Mouse (Mus musculus): ENCODE results near the gene Psmd4. TPM values are rescaled to one million over a fixed set of nuclear protein-coding genes. Genes with fewer than 3 reads are reported as not detected.
A peak's percentile ranks its signal among the peaks of the same experiment; 100 is the strongest.
"Not testable (repeated sequence)": the region's sequence is repeated elsewhere in the genome, so short reads cannot be mapped to it uniquely, and the experiment has no call there.

The Psmd4 gene
- polyA plus RNA-seq, 1 experiment = 234 TPM

DNA sequence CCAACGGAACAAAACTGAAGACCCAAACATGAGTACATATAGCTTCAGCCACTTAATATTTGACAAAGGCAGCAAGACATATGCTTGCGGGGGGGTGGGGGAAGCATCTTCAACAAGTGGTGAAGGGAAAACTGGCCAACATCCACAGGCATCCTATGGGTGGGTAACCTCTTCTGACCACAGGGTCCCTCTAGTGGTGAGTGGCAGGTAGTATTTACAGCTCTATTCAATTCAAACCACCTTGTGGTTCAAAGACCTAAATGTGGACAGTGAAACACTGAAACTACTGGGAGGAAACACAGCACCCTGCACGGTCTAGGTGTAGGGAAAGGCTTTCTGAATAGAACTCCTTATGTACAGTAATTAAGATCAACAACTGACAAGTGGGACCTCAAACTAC lies 11.3 kb upstream of the Psmd4 start:
- TF ChIP-seq POLR2A (IDR thresholded peaks at IDR 0.05; ENCODE audit: low read depth, low read length) (no peak), CTCF (IDR thresholded peaks at IDR 0.05; ENCODE audit: borderline replicate concordance, insufficient read depth, low read length) (no peak)

DNA sequence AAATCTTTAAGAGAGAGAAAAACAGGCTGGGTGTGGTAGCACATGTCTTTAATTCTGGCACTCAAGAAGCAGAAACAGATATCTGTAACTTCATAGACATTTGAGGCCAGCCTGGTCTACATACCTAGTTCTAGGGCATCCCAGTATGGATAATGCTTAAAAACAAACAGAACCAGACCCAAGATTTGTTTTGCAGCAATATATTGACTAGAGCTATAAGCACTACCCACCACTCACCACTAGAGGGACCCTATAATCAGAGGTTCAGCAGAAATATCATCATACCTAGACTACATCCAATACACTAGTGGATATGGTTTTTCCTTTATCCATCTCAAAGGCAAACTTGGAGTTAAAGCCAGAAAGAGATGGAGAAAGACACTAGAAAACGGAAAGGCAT lies 10.5 kb upstream of the Psmd4 start:
- H3K27ac ChIP-seq (ENCODE audit: insufficient read depth, low read length) = no peak overlapping the region
- H3K4me3 ChIP-seq (ENCODE audit: insufficient read depth, low read length) = no peak overlapping the region
- TF ChIP-seq CTCF (IDR thresholded peaks at IDR 0.05; ENCODE audit: borderline replicate concordance, insufficient read depth, low read length) (no peak), POLR2A (IDR thresholded peaks at IDR 0.05; ENCODE audit: low read depth, low read length) (no peak)
- H3K4me1 ChIP-seq (ENCODE audit: control insufficient read depth, insufficient read depth, low read length) = peaks cover 12% of the 10 kb centered on the region

More for the DNA sequence above, 11.3 kb upstream of the Psmd4 start:
- Histone ChIP-seq H3K4me3 (ENCODE audit: insufficient read depth, low read length) (no peak overlapping the region), H3K4me1 (ENCODE audit: control insufficient read depth, insufficient read depth, low read length) (peaks cover 12% of the 10 kb centered on the region), H3K27ac (ENCODE audit: insufficient read depth, low read length) (no peak overlapping the region)

- Histone ChIP-seq H3K4me1 (ENCODE audit: control insufficient read depth, insufficient read depth, low read length) (peaks cover under 1% of the 10 kb centered on the region), H3K27ac (ENCODE audit: insufficient read depth, low read length) (no peak overlapping the region), H3K4me3 (ENCODE audit: insufficient read depth, low read length) (no peak overlapping the region)
- no peak for TF ChIP-seq POLR2A (IDR thresholded peaks at IDR 0.05; ENCODE audit: low read depth, low read length)
- TF ChIP-seq CTCF (IDR thresholded peaks at IDR 0.05; ENCODE audit: borderline replicate concordance, insufficient read depth, low read length) = no peak
These were observed 5.5 kb upstream of the Psmd4 start for GRCm38 (mm10) chr3:95047914-95048313.

DNA sequence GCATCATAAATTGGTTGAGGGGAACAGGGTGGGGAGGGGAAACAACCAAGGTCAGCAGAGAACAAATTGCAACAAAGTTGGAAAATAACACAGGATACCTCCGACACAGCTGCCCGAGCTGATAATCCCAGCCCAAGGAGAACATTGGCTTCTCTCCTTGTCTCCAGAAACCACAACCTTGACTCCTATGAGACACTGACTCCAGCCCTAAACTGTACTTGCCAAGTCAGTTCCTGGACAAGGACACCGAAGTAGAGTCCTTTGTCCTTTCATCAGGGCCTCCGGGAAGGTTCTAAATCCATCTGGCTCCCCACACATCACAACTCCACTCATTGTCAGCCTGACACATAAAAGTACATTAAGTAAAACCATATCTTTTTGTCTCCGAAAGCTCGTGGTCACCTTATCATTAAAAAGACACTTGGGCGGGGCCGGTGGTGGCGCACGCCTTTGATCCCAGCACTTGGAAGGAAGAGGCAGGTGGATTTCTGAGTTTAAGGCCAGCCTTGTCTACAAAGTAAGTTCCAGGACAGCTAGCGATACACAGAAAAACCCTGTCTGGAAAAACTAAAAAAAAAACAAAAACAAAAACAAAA lies 4.1 kb upstream of the Psmd4 start:
- no peak overlapping the region for H3K4me3 ChIP-seq (ENCODE audit: insufficient read depth, low read length)
- TF ChIP-seq POLR2A (IDR thresholded peaks at IDR 0.05; ENCODE audit: low read depth, low read length) = no peak
- TF ChIP-seq CTCF (IDR thresholded peaks at IDR 0.05; ENCODE audit: borderline replicate concordance, insufficient read depth, low read length) = no peak

DNA sequence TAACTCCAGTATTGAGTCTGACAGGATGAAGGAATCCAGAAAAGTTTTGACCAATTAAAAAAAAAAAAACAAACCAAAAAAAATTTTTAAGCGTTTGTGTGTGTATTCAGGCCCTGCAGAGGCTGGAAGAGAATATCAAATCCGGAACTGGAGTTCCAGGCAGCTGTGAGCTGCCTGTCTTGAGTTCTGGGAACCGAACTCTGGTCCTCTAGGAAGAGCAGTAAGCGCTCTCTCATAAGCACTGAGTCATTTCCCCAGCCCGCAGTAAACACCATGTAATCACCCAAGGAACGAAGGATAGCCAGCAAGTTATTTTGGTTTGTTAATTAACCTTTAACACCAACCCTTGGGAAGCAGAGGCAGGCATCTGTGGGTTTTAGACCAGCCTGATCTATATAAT lies 837 bp upstream of the Psmd4 start:
- Histone ChIP-seq H3K27ac (ENCODE audit: insufficient read depth, low read length) (no peak overlapping the region), H3K4me1 (ENCODE audit: control insufficient read depth, insufficient read depth, low read length) (peaks cover 8% of the 10 kb centered on the region), H3K4me3 (ENCODE audit: insufficient read depth, low read length) (no peak overlapping the region)
- no peak for TF ChIP-seq POLR2A (IDR thresholded peaks at IDR 0.05; ENCODE audit: low read depth, low read length)
- no peak for TF ChIP-seq CTCF (IDR thresholded peaks at IDR 0.05; ENCODE audit: borderline replicate concordance, insufficient read depth, low read length)

More for the DNA sequence above, 4.1 kb upstream of the Psmd4 start:
- Histone ChIP-seq H3K4me1 (ENCODE audit: control insufficient read depth, insufficient read depth, low read length) (peaks cover 2% of the 10 kb centered on the region), H3K27ac (ENCODE audit: insufficient read depth, low read length) (no peak overlapping the region)

DNA sequence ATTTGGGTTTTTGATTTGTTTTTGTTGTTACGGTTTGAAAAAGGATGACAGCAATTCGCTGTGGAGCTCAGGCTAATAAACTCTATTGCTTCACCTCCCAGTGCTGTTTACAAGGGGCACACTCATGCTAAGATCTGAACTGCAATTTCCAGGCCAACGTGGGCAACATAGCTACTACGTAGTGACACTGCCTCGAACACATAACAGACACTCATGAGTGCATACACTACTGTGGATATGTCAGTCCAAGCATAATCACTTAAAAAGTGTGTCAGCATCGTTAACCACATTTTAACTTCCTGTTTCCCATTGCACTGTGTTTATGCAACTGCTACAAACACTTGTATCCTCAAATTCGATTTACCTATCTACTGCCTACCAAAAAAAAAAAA lies 420 bp upstream of the Psmd4 start:
- Histone ChIP-seq H3K4me1 (ENCODE audit: control insufficient read depth, insufficient read depth, low read length) (peaks cover 8% of the 10 kb centered on the region), H3K27ac (ENCODE audit: insufficient read depth, low read length) (peak overlapping the region; percentile 19; the same call in 1 of the 2 replicates), H3K4me3 (ENCODE audit: insufficient read depth, low read length) (no peak overlapping the region)
- TF ChIP-seq POLR2A (IDR thresholded peaks at IDR 0.05; ENCODE audit: low read depth, low read length) (no peak), CTCF (IDR thresholded peaks at IDR 0.05; ENCODE audit: borderline replicate concordance, insufficient read depth, low read length) (no peak)

GRCm38 (mm10) chr3:95041625-95042024 lies 789 bp downstream of the Psmd4 start:
- Histone ChIP-seq H3K4me3 (ENCODE audit: insufficient read depth, low read length) (peak overlapping the region; percentile 95), H3K4me1 (ENCODE audit: control insufficient read depth, insufficient read depth, low read length) (peaks cover 8% of the 10 kb centered on the region), H3K27ac (ENCODE audit: insufficient read depth, low read length) (no peak overlapping the region)
- TF ChIP-seq CTCF (IDR thresholded peaks at IDR 0.05; ENCODE audit: borderline replicate concordance, insufficient read depth, low read length) (no peak), POLR2A (IDR thresholded peaks at IDR 0.05; ENCODE audit: low read depth, low read length) (no peak)

- no peak overlapping the region for H3K4me3 ChIP-seq (ENCODE audit: insufficient read depth, low read length)
- TF ChIP-seq POLR2A (IDR thresholded peaks at IDR 0.05; ENCODE audit: low read depth, low read length) = no peak
- TF ChIP-seq CTCF (IDR thresholded peaks at IDR 0.05; ENCODE audit: borderline replicate concordance, insufficient read depth, low read length) = no peak
These were observed 12.5 kb downstream of the Psmd4 start for GRCm38 (mm10) chr3:95029953-95030352.

DNA sequence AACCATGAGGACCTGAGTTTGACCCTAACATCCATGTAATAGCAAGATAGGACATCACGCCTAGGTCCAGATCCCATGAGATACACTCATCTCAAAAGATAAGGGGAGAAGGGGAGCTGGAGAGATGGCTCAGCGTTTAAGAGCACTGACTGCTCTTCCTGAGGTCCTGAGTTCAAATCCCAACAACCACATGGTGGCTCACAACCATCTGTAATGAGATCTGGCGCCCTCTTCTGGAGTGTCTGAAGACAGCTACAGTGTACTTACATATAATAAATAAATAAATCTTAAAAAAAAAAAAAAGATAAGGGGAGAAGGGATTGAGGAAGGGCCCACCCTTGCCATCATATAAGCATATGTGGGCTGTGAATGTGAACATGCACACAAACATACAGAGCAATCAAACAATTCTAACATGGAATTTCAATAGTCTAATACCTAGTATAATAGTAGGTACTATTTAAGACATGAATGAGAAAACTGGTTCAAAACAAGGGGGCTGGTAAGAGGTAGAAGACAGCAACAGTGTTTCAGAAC lies 13.1 kb downstream of the Psmd4 start:
- H3K4me3 ChIP-seq (ENCODE audit: insufficient read depth, low read length); H3K4me1 ChIP-seq (ENCODE audit: control insufficient read depth, insufficient read depth, low read length); H3K27ac ChIP-seq (ENCODE audit: insufficient read depth, low read length): not testable (repeated sequence)

More at GRCm38 (mm10) chr3:95029953-95030352, 12.5 kb downstream of the Psmd4 start:
- Histone ChIP-seq H3K4me1 (ENCODE audit: control insufficient read depth, insufficient read depth, low read length) (no peaks in the 10 kb centered on the region), H3K27ac (ENCODE audit: insufficient read depth, low read length) (no peak overlapping the region)

- TF ChIP-seq CTCF (IDR thresholded peaks at IDR 0.05; ENCODE audit: borderline replicate concordance, insufficient read depth, low read length) (no peak), POLR2A (IDR thresholded peaks at IDR 0.05; ENCODE audit: low read depth, low read length) (no peak)
- Histone ChIP-seq H3K4me1 (ENCODE audit: control insufficient read depth, insufficient read depth, low read length) (no peaks in the 10 kb centered on the region), H3K4me3 (ENCODE audit: insufficient read depth, low read length) (no peak overlapping the region), H3K27ac (ENCODE audit: insufficient read depth, low read length) (no peak overlapping the region)
These were observed 13.8 kb downstream of the Psmd4 start for GRCm38 (mm10) chr3:95028603-95029002.
